Mouse (Mus musculus) heart, embryonic 14.5 days (tissue): ENCODE measurements around the gene Gnptab. TPM values are rescaled to one million over a fixed set of nuclear protein-coding genes. Genes with fewer than 3 reads are reported as not detected.
A peak's percentile ranks its signal among the peaks of the same experiment; 100 is the strongest.
"Not testable (repeated sequence)": the region's sequence is repeated elsewhere in the genome, so short reads cannot be mapped to it uniquely, and the experiment has no call there.

Experiments used
- ATAC-seq: fragments of 200-750 bp; cut with Nextera tagmentation; 2 replicates; pipeline ENCODE4 v1.8.0; 2017; ENCODE audit warnings: low read depth, moderate TSS enrichment; ENCODE audit not compliant: insufficient number of reproducible peaks, insufficient read depth, low FRiP score
- H3K27ac ChIP-seq, 2 experiments: fragments of 200-500 bp in 1 of 2; fragments of 300-500 bp in 1 of 2; sonication (generic) in 1 of 2; replicated peaks in 1 of 2; 2 replicates each; pipeline ENCODE4 v1.5.1; 2012 to 2014; ENCODE audit warnings: low read depth in 2 of 2, low read length in 2 of 2, control low read depth in 1 of 2, mild to moderate bottlenecking in 1 of 2, mixed read lengths in 1 of 2; ENCODE audit not compliant: control insufficient read depth in 1 of 2, insufficient read depth in 1 of 2
- H3K27me3 ChIP-seq: fragments of 300-500 bp; sonication (generic); 2 replicates; pipeline ENCODE4 v1.6.1; 2014; ENCODE audit warnings: mild to moderate bottlenecking, low read length, control low read depth; ENCODE audit not compliant: control insufficient read depth, insufficient read depth
- H3K36me3 ChIP-seq: fragments of 300-500 bp; sonication (generic); 2 replicates; pipeline ENCODE4 v1.6.1; 2014; ENCODE audit warnings: mild to moderate bottlenecking, control low read depth, low read length, mixed read lengths; ENCODE audit not compliant: control insufficient read depth, insufficient read depth
- H3K4me1 ChIP-seq, 2 experiments: fragments of 200-500 bp in 1 of 2; fragments of 300-500 bp in 1 of 2; sonication (generic) in 1 of 2; 2 replicates each; pipeline ENCODE4 v1.6.1; 2012 to 2014; ENCODE audit warnings: low read length in 2 of 2, control low read depth in 1 of 2, mixed read lengths in 1 of 2; ENCODE audit not compliant: control insufficient read depth in 2 of 2, insufficient read depth in 2 of 2
- H3K4me2 ChIP-seq: fragments of 300-500 bp; sonication (generic); 2 replicates; pipeline ENCODE4 v1.6.1; 2014; ENCODE audit warnings: mild to moderate bottlenecking, low read length
- H3K4me3 ChIP-seq, 2 experiments: fragments of 200-500 bp in 1 of 2; fragments of 300-500 bp in 1 of 2; sonication (generic) in 1 of 2; 2 replicates each; pipeline ENCODE4 v1.5.1; 2012 to 2014; ENCODE audit warnings: low read length in 2 of 2, mild to moderate bottlenecking in 2 of 2, control low read depth in 1 of 2, low read depth in 1 of 2, moderate library complexity in 1 of 2; ENCODE audit not compliant: control insufficient read depth in 1 of 2, insufficient read depth in 1 of 2
- H3K9ac ChIP-seq: fragments of 300-500 bp; sonication (generic); 2 replicates; pipeline ENCODE4 v1.6.1; 2014; ENCODE audit warnings: mild to moderate bottlenecking, low read length
- H3K9me3 ChIP-seq: fragments of 300-500 bp; sonication (generic); 2 replicates; pipeline ENCODE4 v1.6.1; 2016; ENCODE audit warnings: low read length, control low read depth; ENCODE audit not compliant: control insufficient read depth
- WGBS: fragments of 180-500 bp; shearing (Covaris S2); extraction: QIAGEN DNeasy Blood & Tissue Kit; methylation state at CpG from one replicate; pipeline ENCODE4 v1.1.7; 2014; 5-methylcytosine and 5-hydroxymethylcytosine counted together
- polyA plus RNA-seq: library from polyadenylated mRNA; unstranded; fragments of >200 nt; fragmentation: Nextera tagmentation; extraction: Ambion mirVana; gene quantifications from 2 replicates; pipeline ENCODE4 v1.2.1, GENCODE M21; 2014

Gnptab gene
- polyA plus RNA-seq, 1 experiment from 2014 or later, result 9.4 TPM

- no peaks in the 10 kb centered on the region for H3K4me1 ChIP-seq
- no peak overlapping the region for H3K27ac ChIP-seq
- no peaks in the 10 kb centered on the region for H3K9me3 ChIP-seq
- no peak for ATAC-seq
- no peaks in the 10 kb centered on the region for H3K36me3 ChIP-seq
- no peak overlapping the region for H3K4me2 ChIP-seq
- no peak overlapping the region for H3K4me3 ChIP-seq
- 77% methylated on average over 3 of the region's 3 CpGs for WGBS
- no peaks in the 10 kb centered on the region for H3K27me3 ChIP-seq
- H3K9ac ChIP-seq, result no peak overlapping the region
These were observed 14.7 kb upstream of the Gnptab start for GRCm38 (mm10) chr10:88364221-88364620.

GRCm38 (mm10) chr10:88369233-88369632, 9.7 kb upstream of the Gnptab start:
- H3K9ac ChIP-seq, result no peak overlapping the region
- H3K4me3 ChIP-seq, result no peak overlapping the region
- H3K27ac ChIP-seq, result no peak overlapping the region
- H3K36me3 ChIP-seq, result no peaks in the 10 kb centered on the region
- WGBS, result 49% methylated on average over 4 of the region's 4 CpGs
- H3K4me1 ChIP-seq, result no peaks in the 10 kb centered on the region
- no peak overlapping the region for H3K4me2 ChIP-seq
- no peaks in the 10 kb centered on the region for H3K27me3 ChIP-seq
- no peak for ATAC-seq
- H3K9me3 ChIP-seq, result no peaks in the 10 kb centered on the region

GRCm38 (mm10) chr10:88371793-88372192, 7.1 kb upstream of the Gnptab start:
- no peaks in the 10 kb centered on the region for H3K9me3 ChIP-seq
- H3K27me3 ChIP-seq, result no peaks in the 10 kb centered on the region
- no peaks in the 10 kb centered on the region for H3K36me3 ChIP-seq
- no peak overlapping the region for H3K4me2 ChIP-seq
- ATAC-seq, result no peak
- H3K9ac ChIP-seq, result no peak overlapping the region
- H3K27ac ChIP-seq, result no peak overlapping the region
- H3K4me1 ChIP-seq, result peaks cover 0 to 2% of the 10 kb centered on the region in 2 experiments; a peak in 1 of 4 replicates
- WGBS, result 7% methylated on average over 2 of the region's 2 CpGs
- no peak overlapping the region for H3K4me3 ChIP-seq

- Histone ChIP-seq H3K9me3 (no peaks in the 10 kb centered on the region), H3K4me1 (peaks cover 0 to 2% of the 10 kb centered on the region in 2 experiments; a peak in 1 of 4 replicates), H3K36me3 (no peaks in the 10 kb centered on the region), H3K9ac (no peak overlapping the region), H3K4me3 (no peak overlapping the region), H3K27me3 (no peaks in the 10 kb centered on the region), H3K4me2 (no peak overlapping the region), H3K27ac (no peak overlapping the region)
- WGBS, result 89% methylated on average over 4 of the region's 4 CpGs
- ATAC-seq, result no peak
These were observed 6.5 kb upstream of the Gnptab start for GRCm38 (mm10) chr10:88372436-88372835.

- not testable (repeated sequence) for H3K27ac ChIP-seq, H3K9ac ChIP-seq, H3K36me3 ChIP-seq, H3K9me3 ChIP-seq, H3K4me1 ChIP-seq, ATAC-seq, H3K4me2 ChIP-seq, H3K27me3 ChIP-seq, H3K4me3 ChIP-seq
- WGBS, result 66% methylated on average over 2 of the region's 2 CpGs
These were observed 6.0 kb upstream of the Gnptab start for GRCm38 (mm10) chr10:88372945-88373344.

GRCm38 (mm10) chr10:88374984-88375383, 3.9 kb upstream of the Gnptab start:
- Histone ChIP-seq H3K4me1 (peaks cover 3 to 5% of the 10 kb centered on the region in 2 experiments; a peak in 3 of 4 replicates), H3K27ac (no peak overlapping the region), H3K4me2 (peak overlapping the region; percentile 51), H3K9me3 (no peaks in the 10 kb centered on the region), H3K27me3 (no peaks in the 10 kb centered on the region), H3K4me3 (no peak overlapping the region), H3K36me3 (no peaks in the 10 kb centered on the region), H3K9ac (no peak overlapping the region; the same call in 1 of the 2 replicates)
- WGBS, result 23% methylated on average over 10 of the region's 10 CpGs
- ATAC-seq, result no peak

- peak overlapping the region; percentile 44 for H3K4me2 ChIP-seq
- WGBS, result 6% methylated on average over 11 of the region's 11 CpGs
- no peak for ATAC-seq
- no peaks in the 10 kb centered on the region for H3K27me3 ChIP-seq
- no peaks in the 10 kb centered on the region for H3K36me3 ChIP-seq
- H3K9me3 ChIP-seq, result no peaks in the 10 kb centered on the region
- H3K4me3 ChIP-seq, result no peak overlapping the region
- H3K4me1 ChIP-seq, result peaks cover 8 to 21% of the 10 kb centered on the region in 2 experiments
- H3K27ac ChIP-seq, result no peak overlapping the region
- no peak overlapping the region; the same call in 1 of the 2 replicates for H3K9ac ChIP-seq
These were observed 2.2 kb upstream of the Gnptab start for GRCm38 (mm10) chr10:88376770-88377169.

- no peaks in the 10 kb centered on the region for H3K9me3 ChIP-seq
- peaks cover 10 to 25% of the 10 kb centered on the region in 2 experiments for H3K4me1 ChIP-seq
- no peak overlapping the region for H3K27ac ChIP-seq
- no peak overlapping the region for H3K9ac ChIP-seq
- no peak for ATAC-seq
- no peak overlapping the region for H3K4me2 ChIP-seq
- WGBS, result 76% methylated on average over 4 of the region's 4 CpGs
- no peaks in the 10 kb centered on the region for H3K27me3 ChIP-seq
- H3K36me3 ChIP-seq, result no peaks in the 10 kb centered on the region
- H3K4me3 ChIP-seq, result no peak overlapping the region
These were observed 1.3 kb upstream of the Gnptab start for GRCm38 (mm10) chr10:88377666-88378065.
